In the genomic region with DNA sequence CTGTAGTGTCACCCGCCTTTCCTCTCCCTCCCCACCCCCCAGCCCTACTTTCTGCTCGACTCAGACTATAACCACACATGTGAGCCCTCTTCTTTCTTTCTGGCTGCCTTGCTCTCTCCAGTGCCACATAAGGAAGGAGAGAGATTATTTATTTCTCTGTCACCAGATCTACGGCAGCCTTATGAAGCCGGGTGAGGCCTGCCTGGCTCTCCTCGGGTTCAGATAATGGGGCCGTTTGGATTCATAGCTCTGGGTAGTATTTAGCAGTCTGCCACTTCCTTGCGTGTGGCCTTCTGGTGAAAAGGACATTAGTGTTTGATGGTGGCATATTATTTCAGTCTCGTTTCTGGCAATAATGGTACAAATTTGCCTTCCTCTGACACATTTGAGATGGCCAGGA, we compare ENCODE assay signal across 18 mouse cellular contexts.
DNase-seq lines count a peak whose midpoint lies in the region; ATAC-seq and TF ChIP-seq lines count a peak whose summit lies in the region.
"Had no signal": no experiment of that assay in that cellular context is flagged by ENCODE, and none has a peak within 500 bp of the region (broad histone marks: within the 10 kb centered on the region; RNA-seq: fewer than 3 reads in every experiment).

No protein-coding gene starts in this region.

- no peak for DNase-seq in heart, adult 2 months
- no peak for DNase-seq in lung, adult 2 months
- DNase-seq in liver, postnatal 0 days: no peak
- no peak for DNase-seq in adipocyte (ENCODE audit: low spot score)
- no peak for DNase-seq in urinary bladder, adult 18-20 months (ENCODE audit: low spot score in 2 of 2)
- no peak for DNase-seq in frontal cortex, postnatal 10 days (ENCODE audit: low spot score in 2 of 2)
- DNase-seq: adrenal gland, postnatal 10 days; cerebellum, postnatal 36 days; gastrocnemius, postnatal 25 days; layer of hippocampus, adult 9-11 months; left cerebral cortex, postnatal 4 days; right cerebral cortex, postnatal 4 days had no signal

- peaks cover 5% of the 10 kb centered on the region for H3K36me3 ChIP-seq in heart, adult 2 months (ENCODE audit: control insufficient read depth, insufficient read depth, low read length)
- no peaks in the 10 kb centered on the region for H3K36me3 ChIP-seq in heart, embryonic 11.5 days (ENCODE audit: control insufficient read depth, insufficient read depth, low read length)
- H3K36me3 ChIP-seq in lung, embryonic 16.5 days (ENCODE audit: control insufficient read depth, insufficient read depth, low read length): no peaks in the 10 kb centered on the region
- no peaks in the 10 kb centered on the region; the same call in none of the 2 replicates for H3K36me3 ChIP-seq in liver, postnatal 0 days (replicated peaks; ENCODE audit: insufficient read depth, low read length)
- H3K36me3 ChIP-seq: embryonic facial prominence, embryonic 12.5 days; forebrain, embryonic 12.5 days; heart, embryonic 15.5 days had no signal

- H3K79me2 ChIP-seq in heart, adult 2 months (replicated peaks; ENCODE audit: control insufficient read depth, insufficient read depth, low read length): no peaks in the 10 kb centered on the region

- TF ChIP-seq CTCF in heart, adult 2 months (IDR thresholded peaks at IDR 0.05): no peak
- no peak for TF ChIP-seq CTCF in lung, adult 2 months (IDR thresholded peaks at IDR 0.05; ENCODE audit: insufficient read depth, low read length)
- TF ChIP-seq CTCF in liver, postnatal 0 days (IDR thresholded peaks at IDR 0.05; ENCODE audit: low read depth): no peak

- H3K4me2 ChIP-seq in heart, embryonic 11.5 days: no peak overlapping the region
- H3K4me2 ChIP-seq in lung, embryonic 16.5 days (ENCODE audit: low read depth, low read length): no peak overlapping the region
- no peak overlapping the region for H3K4me2 ChIP-seq in liver, postnatal 0 days (ENCODE audit: low read depth, low read length)
- H3K4me2 ChIP-seq: embryonic facial prominence, embryonic 12.5 days; forebrain, embryonic 12.5 days; heart, embryonic 15.5 days had no signal

- H3K4me1 ChIP-seq in heart, adult 2 months (ENCODE audit: control insufficient read depth, insufficient read depth, low read length): peaks cover 10% of the 10 kb centered on the region
- peaks cover 7% of the 10 kb centered on the region; the same call in 1 of the 2 replicates for H3K4me1 ChIP-seq in heart, embryonic 11.5 days (ENCODE audit: control insufficient read depth, insufficient read depth, low read length)
- peaks cover 6% of the 10 kb centered on the region for H3K4me1 ChIP-seq in lung, embryonic 16.5 days (replicated peaks; ENCODE audit: control insufficient read depth, insufficient read depth, low read length)
- H3K4me1 ChIP-seq in lung, adult 2 months (ENCODE audit: control insufficient read depth, insufficient read depth, low read length): peaks cover 6% of the 10 kb centered on the region
- peaks cover 17% of the 10 kb centered on the region for H3K4me1 ChIP-seq in liver, postnatal 0 days (ENCODE audit: insufficient read depth)

- peak overlapping the region; percentile 49 for H3K27ac ChIP-seq in heart, adult 2 months
- H3K27ac ChIP-seq in heart, embryonic 11.5 days (ENCODE audit: low read depth, low read length): no peak overlapping the region
- peak overlapping the region; percentile 23; the same call in 1 of the 2 replicates for H3K27ac ChIP-seq in lung, embryonic 16.5 days (ENCODE audit: low read length)
- peak overlapping the region; percentile 41; the same call in 1 of the 2 replicates for H3K27ac ChIP-seq in liver, postnatal 0 days (ENCODE audit: low read depth)
- H3K27ac ChIP-seq: embryonic facial prominence, embryonic 12.5 days; forebrain, embryonic 12.5 days; heart, embryonic 15.5 days had no signal

- intact Hi-C loops in heart, adult 2 months (cut with DNase I): no loop called here

- no peak for TF ChIP-seq EP300 in heart, adult 2 months (IDR thresholded peaks at IDR 0.05; ENCODE audit: insufficient read depth, low read depth, low read length)
- TF ChIP-seq EP300 in liver, postnatal 0 days (IDR thresholded peaks at IDR 0.05; ENCODE audit: low read depth): no peak

- no peaks in the 10 kb centered on the region for H3K27me3 ChIP-seq in heart, adult 2 months (ENCODE audit: control insufficient read depth, insufficient read depth, low read length)
- no peaks in the 10 kb centered on the region for H3K27me3 ChIP-seq in heart, embryonic 11.5 days (ENCODE audit: control insufficient read depth, insufficient read depth, low read length)
- H3K27me3 ChIP-seq in lung, embryonic 16.5 days (ENCODE audit: control insufficient read depth, insufficient read depth, low read depth, low read length): no peaks in the 10 kb centered on the region
- H3K27me3 ChIP-seq in liver, postnatal 0 days (ENCODE audit: insufficient read depth, low read length): no peaks in the 10 kb centered on the region
- H3K27me3 ChIP-seq: forebrain, embryonic 12.5 days; heart, embryonic 15.5 days had no signal

- no peaks in the 10 kb centered on the region for H3K9me3 ChIP-seq in heart, embryonic 11.5 days (replicated peaks; ENCODE audit: control insufficient read depth, low read length)
- H3K9me3 ChIP-seq in lung, embryonic 16.5 days (ENCODE audit: control insufficient read depth, low read length): no peaks in the 10 kb centered on the region
- no peaks in the 10 kb centered on the region for H3K9me3 ChIP-seq in liver, postnatal 0 days (ENCODE audit: low read length)
- H3K9me3 ChIP-seq: embryonic facial prominence, embryonic 12.5 days; forebrain, embryonic 12.5 days; heart, embryonic 15.5 days had no signal

- ATAC-seq in heart, embryonic 11.5 days (replicated peaks; ENCODE audit: insufficient number of reproducible peaks, low FRiP score, low TSS enrichment): no peak
- no peak for ATAC-seq in lung, embryonic 16.5 days (ENCODE audit: low read depth)
- peak; percentile 55 for ATAC-seq in liver, postnatal 0 days
- ATAC-seq: hindbrain, postnatal 0 days had no signal

- H3K9ac ChIP-seq in heart, adult 2 months (ENCODE audit: low read depth, low read length): no peak overlapping the region
- no peak overlapping the region for H3K9ac ChIP-seq in heart, embryonic 11.5 days (ENCODE audit: low read depth, low read length)
- H3K9ac ChIP-seq in lung, embryonic 16.5 days (ENCODE audit: low read length): no peak overlapping the region
- H3K9ac ChIP-seq in liver, postnatal 0 days (replicated peaks): peak overlapping the region; percentile 23; the same call in 1 of the 2 replicates
- H3K9ac ChIP-seq: embryonic facial prominence, embryonic 12.5 days; forebrain, embryonic 12.5 days; heart, embryonic 15.5 days had no signal

- WGBS in heart, adult 2 months: 78% methylated on average over 8 of the region's 8 CpGs
- 52% methylated on average over 8 of the region's 8 CpGs for WGBS in heart, embryonic 11.5 days (ENCODE audit: insufficient replicate concordance)
- 52% methylated on average over 8 of the region's 8 CpGs for WGBS in lung, embryonic 16.5 days
- WGBS in lung, adult 2 months: 53% methylated on average over 8 of the region's 8 CpGs
- 59% methylated on average over 8 of the region's 8 CpGs for WGBS in liver, postnatal 0 days (ENCODE audit: insufficient replicate concordance)

- TF ChIP-seq POLR2A in heart, adult 2 months (IDR thresholded peaks at IDR 0.05; ENCODE audit: insufficient read depth, low read depth, low read length): no peak
- TF ChIP-seq POLR2A in lung, adult 2 months (IDR thresholded peaks at IDR 0.05; ENCODE audit: borderline replicate concordance, extremely low read depth, low read depth, low read length): no peak

- H3K4me3 ChIP-seq in heart, adult 2 months: no peak overlapping the region
- no peak overlapping the region for H3K4me3 ChIP-seq in heart, embryonic 11.5 days (ENCODE audit: low read depth, low read length)
- no peak overlapping the region for H3K4me3 ChIP-seq in lung, embryonic 16.5 days (ENCODE audit: low read length)
- H3K4me3 ChIP-seq in lung, adult 2 months (replicated peaks; ENCODE audit: extremely low read depth, low read depth, low read length): no peak overlapping the region
- no peak overlapping the region for H3K4me3 ChIP-seq in liver, postnatal 0 days (ENCODE audit: low read depth, low read length)
- H3K4me3 ChIP-seq: embryonic facial prominence, embryonic 12.5 days; forebrain, embryonic 12.5 days; heart, embryonic 15.5 days had no signal
